Mouse (Mus musculus): Measurements from ENCODE around the gene Ndufa9. TPM values are rescaled to one million over a fixed set of nuclear protein-coding genes. Genes with fewer than 3 reads are reported as not detected.

Ndufa9 gene
- total RNA-seq, 1 experiment from 2014 or later = 31.5 TPM

GRCm38 (mm10) chr6:126777889-126778288, 71.0 kb downstream of the Ndufa9 start:
- ATAC-seq (ENCODE audit: extremely low read depth, insufficient number of reproducible peaks, low FRiP score, poor library complexity, severe bottlenecking) = no peak

- ATAC-seq (ENCODE audit: extremely low read depth, insufficient number of reproducible peaks, low FRiP score, poor library complexity, severe bottlenecking) = no peak
Measured at GRCm38 (mm10) chr6:126773873-126774272, 75.1 kb downstream of the Ndufa9 start.

- no peak for ATAC-seq (ENCODE audit: extremely low read depth, insufficient number of reproducible peaks, low FRiP score, poor library complexity, severe bottlenecking)
Measured at GRCm38 (mm10) chr6:126772326-126772725, 76.6 kb downstream of the Ndufa9 start.

Other genes starting within 250 kb of the Ndufa9 start
- not detected in 2 replicates for gene Kcna1, start 202.8 kb downstream of the Ndufa9 start, total RNA-seq (2017)
- gene Kcna6, start 108.5 kb downstream of the Ndufa9 start, total RNA-seq (2017) = not detected in 2 replicates
- not detected in 2 replicates for gene Akap3, start 4.0 kb upstream of the Ndufa9 start, total RNA-seq (2017)
- 0.61 TPM in 1 of 2 replicates, not detected in the other for gene Dyrk4, start 72.7 kb upstream of the Ndufa9 start, total RNA-seq (2017)
- gene Rad51ap1, start 90.5 kb upstream of the Ndufa9 start, total RNA-seq (2017) = 0.70 and 3.6 TPM in 2 replicates
- gene D6Wsu163e, start 90.8 kb upstream of the Ndufa9 start, total RNA-seq (2017) = 41.4 and 50.7 TPM in 2 replicates
- not detected in 2 replicates for gene Fgf6, start 166.4 kb upstream of the Ndufa9 start, total RNA-seq (2017)
- gene Fgf23, start 223.8 kb upstream of the Ndufa9 start, total RNA-seq (2017) = not detected in 2 replicates

All from neutrophil, adult 5-6 weeks (primary cell).